Mouse (Mus musculus): Measurements from ENCODE around the gene Gm5346. TPM values are rescaled to one million over a fixed set of nuclear protein-coding genes. Genes with fewer than 3 reads are reported as not detected.
"Not testable (repeated sequence)": the region's sequence is repeated elsewhere in the genome, so short reads cannot be mapped to it uniquely, and the experiment has no call there.

Gm5346 gene
- total RNA-seq (2014; fragmentation: Nextera tagmentation) (not detected in 2 replicates), total RNA-seq (2017) (not detected in 2 replicates)

DNA sequence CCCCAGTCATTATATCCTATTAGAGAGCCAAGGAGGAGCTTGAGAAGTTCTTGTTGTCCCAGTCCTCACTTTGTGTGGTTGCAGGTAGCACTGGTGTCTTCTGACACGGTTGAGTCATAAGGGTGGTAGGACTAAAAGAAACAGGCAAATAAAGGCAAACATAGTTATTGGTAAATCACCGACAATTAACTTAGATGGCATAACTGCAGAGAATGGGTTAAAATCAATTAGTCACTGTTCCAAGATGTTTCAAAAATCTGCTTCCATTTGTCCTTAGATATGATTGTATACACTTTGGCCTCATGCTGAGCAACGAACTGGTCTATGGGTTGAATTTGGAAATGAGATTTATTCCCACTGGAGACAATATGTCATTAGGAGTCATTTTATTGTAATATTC, at the start of gene Gm5346:
Gene Gm5346, minus strand, starts transcription at position 101 of the 400 bp plus-strand sequence.
- no peak for ATAC-seq (replicated peaks; ENCODE audit: low FRiP score, low TSS enrichment, poor library complexity, severe bottlenecking)

DNA sequence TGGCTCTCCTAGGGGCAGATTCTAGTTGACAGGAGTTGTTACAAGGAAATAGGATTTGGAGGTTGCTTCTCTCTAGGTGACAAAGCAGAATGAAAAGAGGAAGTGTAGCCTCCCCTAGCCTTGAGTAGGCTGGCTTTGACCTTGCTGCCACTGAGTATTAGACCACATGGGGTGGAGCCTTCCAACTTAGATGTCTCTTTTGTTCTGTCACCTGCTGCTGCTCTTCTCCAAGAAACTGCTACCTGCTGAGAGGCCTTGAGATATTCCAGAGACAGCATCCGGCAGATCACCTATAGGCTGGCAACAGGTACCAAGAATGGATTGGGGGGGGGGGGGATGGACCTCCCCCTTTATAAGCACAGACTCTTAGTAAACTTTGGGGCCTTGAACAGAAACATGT, 11.0 kb downstream of the Gm5346 start:
- ATAC-seq (replicated peaks; ENCODE audit: low FRiP score, low TSS enrichment, poor library complexity, severe bottlenecking), result no peak

DNA sequence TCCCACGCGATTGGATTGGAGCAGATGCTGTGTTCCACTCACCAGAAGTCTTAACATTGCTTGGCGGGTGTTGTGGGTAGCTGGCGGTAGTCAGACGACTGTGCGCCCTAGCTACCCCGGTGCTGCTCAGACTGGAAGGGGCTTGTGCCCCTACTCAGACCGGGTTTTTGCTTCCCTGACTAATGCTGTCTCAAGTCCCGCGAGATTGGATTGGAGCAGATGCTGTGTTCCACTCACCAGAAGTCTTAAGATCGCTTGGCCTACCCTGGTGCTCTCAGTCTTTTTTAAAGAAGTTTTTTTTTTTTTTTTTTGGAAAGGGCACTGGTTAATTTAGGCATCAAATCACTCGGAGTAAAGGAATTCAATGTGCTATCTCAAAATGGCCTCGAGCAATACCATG, 23.4 kb downstream of the Gm5346 start:
- ATAC-seq (replicated peaks; ENCODE audit: low FRiP score, low TSS enrichment, poor library complexity, severe bottlenecking), result not testable (repeated sequence)

DNA sequence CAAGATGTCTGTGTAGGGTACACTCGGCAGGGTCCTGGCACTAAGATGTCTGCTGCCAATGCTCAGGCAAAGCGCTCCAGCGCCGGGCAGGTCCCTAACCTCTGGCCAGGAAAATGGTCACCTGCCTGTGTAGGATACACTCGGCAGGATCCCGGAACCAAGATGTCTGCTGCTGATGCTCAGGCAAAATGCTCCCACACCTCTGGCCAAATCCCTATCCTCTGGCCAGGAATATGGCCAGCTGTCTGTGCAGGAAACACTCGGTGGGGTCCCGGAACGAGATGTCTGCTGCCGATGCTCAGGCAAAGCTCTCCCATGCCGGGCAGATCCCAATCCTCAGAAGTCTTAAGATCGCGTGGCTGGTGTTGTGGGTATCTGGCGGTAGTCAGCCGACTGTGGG, 23.9 kb downstream of the Gm5346 start:
- not testable (repeated sequence) for ATAC-seq (replicated peaks; ENCODE audit: low FRiP score, low TSS enrichment, poor library complexity, severe bottlenecking)

DNA sequence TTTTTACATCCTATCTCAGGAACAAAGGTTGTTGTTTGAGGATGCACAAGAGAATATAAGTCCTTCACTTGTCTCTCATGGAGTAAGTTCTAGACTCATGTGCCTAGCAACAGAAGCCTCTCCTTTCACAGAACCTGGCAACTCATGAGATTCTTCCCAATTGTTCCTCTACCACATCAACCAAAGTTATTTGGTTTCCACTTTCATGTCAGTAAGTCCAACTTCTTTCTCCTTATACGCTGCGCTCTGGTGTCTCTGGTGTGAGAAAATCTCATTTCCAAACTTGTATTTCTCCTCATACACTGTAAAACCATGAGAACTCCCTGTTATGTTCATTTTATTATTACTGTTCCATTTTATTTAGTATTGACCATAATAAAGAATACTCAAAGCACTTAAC, 50.5 kb downstream of the Gm5346 start, which contains the start of gene Adam26a:
Gene Adam26a, minus strand, starts transcription at position 101 of the 400 bp plus-strand sequence.
- ATAC-seq (replicated peaks; ENCODE audit: low FRiP score, low TSS enrichment, poor library complexity, severe bottlenecking), result not testable (repeated sequence)

Other genes with a start within 250 kb of the Gm5346 start
- not detected in 2 replicates for gene Adam26b, start 99.2 kb downstream of the Gm5346 start, total RNA-seq (2014; fragmentation: Nextera tagmentation)
- gene Adam26b, start 99.2 kb downstream of the Gm5346 start, total RNA-seq (2017), result not detected in 2 replicates
- not detected in 2 replicates for gene Adam26a, start 50.6 kb downstream of the Gm5346 start, total RNA-seq (2014; fragmentation: Nextera tagmentation)
- not detected in 2 replicates for gene Adam26a, start 50.6 kb downstream of the Gm5346 start, total RNA-seq (2017)
- gene Adam34, start 82.8 kb upstream of the Gm5346 start, total RNA-seq (2014; fragmentation: Nextera tagmentation), result not detected in 2 replicates
- gene Adam34, start 82.8 kb upstream of the Gm5346 start, total RNA-seq (2017), result not detected in 2 replicates